Mouse (Mus musculus) kidney, postnatal 14 days (tissue): ENCODE measurements around the gene Mier1.
"Not testable (repeated sequence)": the region's sequence is repeated elsewhere in the genome, so short reads cannot be mapped to it uniquely, and the experiment has no call there.

Experiments
- DNase-seq: peaks from one replicate; pipeline ENCODE4 v3.0.0; 2022; ENCODE audit warnings: mixed read lengths

Mier1 gene

GRCm38 (mm10) chr4:103114184-103115111 lies at the start of gene Mier1, which contains the start of gene Wdr78:
Mier1 (plus strand) TSS chr4:103114390.
Wdr78 (minus strand) TSS chr4:103114555.
- peak; percentile 97 for DNase-seq

GRCm38 (mm10) chr4:103064421-103064820 lies 49.8 kb upstream of the Mier1 start:
- DNase-seq, result no peak

GRCm38 (mm10) chr4:103064976-103065375 lies 49.2 kb upstream of the Mier1 start:
- DNase-seq, result no peak

GRCm38 (mm10) chr4:103067906-103068655 lies 46.1 kb upstream of the Mier1 start:
- no peak for DNase-seq

- DNase-seq, result no peak
Measured at GRCm38 (mm10) chr4:103070631-103071030, 43.6 kb upstream of the Mier1 start.

GRCm38 (mm10) chr4:103085237-103085636 lies 29.0 kb upstream of the Mier1 start:
- no peak for DNase-seq

- no peak for DNase-seq
Measured at GRCm38 (mm10) chr4:103095921-103096320, 18.3 kb upstream of the Mier1 start.

- DNase-seq, result no peak
Measured at GRCm38 (mm10) chr4:103098532-103098931, 15.7 kb upstream of the Mier1 start.

- DNase-seq, result no peak
Measured at GRCm38 (mm10) chr4:103112651-103113050, 1.5 kb upstream of the Mier1 start.

GRCm38 (mm10) chr4:103113402-103113801 lies 788 bp upstream of the Mier1 start:
- DNase-seq, result no peak

- no peak for DNase-seq
Measured at GRCm38 (mm10) chr4:103118888-103119228, 4.7 kb downstream of the Mier1 start.

GRCm38 (mm10) chr4:103119229-103120027 lies 5.2 kb downstream of the Mier1 start:
- peak; percentile 92 for DNase-seq

- DNase-seq, result no peak
Measured at GRCm38 (mm10) chr4:103120028-103120384, 5.8 kb downstream of the Mier1 start.

GRCm38 (mm10) chr4:103120395-103120794 lies 6.2 kb downstream of the Mier1 start:
- DNase-seq, result no peak

- DNase-seq, result no peak
Measured at GRCm38 (mm10) chr4:103120874-103121389, 6.7 kb downstream of the Mier1 start.

GRCm38 (mm10) chr4:103123086-103123485 lies 8.9 kb downstream of the Mier1 start:
- no peak for DNase-seq

GRCm38 (mm10) chr4:103123606-103124005 lies 9.4 kb downstream of the Mier1 start:
- no peak for DNase-seq

GRCm38 (mm10) chr4:103126533-103126932 lies 12.3 kb downstream of the Mier1 start:
- no peak for DNase-seq

GRCm38 (mm10) chr4:103136946-103137345 lies 22.8 kb downstream of the Mier1 start:
- DNase-seq, result no peak

- DNase-seq, result peak; percentile 80
Measured at GRCm38 (mm10) chr4:103146339-103146738, 32.1 kb downstream of the Mier1 start.

GRCm38 (mm10) chr4:103151946-103152345 lies 37.8 kb downstream of the Mier1 start:
- no peak for DNase-seq

GRCm38 (mm10) chr4:103158781-103159180 lies 44.6 kb downstream of the Mier1 start:
- no peak for DNase-seq

- not testable (repeated sequence) for DNase-seq
Measured at GRCm38 (mm10) chr4:103166198-103166597, 52.0 kb downstream of the Mier1 start.
